Mouse (Mus musculus) thymus, postnatal 36 days (tissue): ENCODE data around the gene Ccnjl.

Source experiments
- DNase-seq, 2 experiments: peaks; one replicate each; pipeline ENCODE4 v3.0.0; 2022; ENCODE audit warnings: mixed read lengths in 2 of 2

Ccnjl gene

GRCm38 (mm10) chr11:43528683-43529499 lies at the start of gene Ccnjl:
Gene Ccnjl, plus strand, starts transcription at chr11:43528784.
- DNase-seq = peak; percentile 64 to 84

- DNase-seq = no peak
Observed at GRCm38 (mm10) chr11:43479376-43479775, 49.2 kb upstream of the Ccnjl start.

GRCm38 (mm10) chr11:43480561-43480960 lies 48.0 kb upstream of the Ccnjl start:
- DNase-seq = no peak

GRCm38 (mm10) chr11:43481672-43482522 lies 46.7 kb upstream of the Ccnjl start:
- no peak for DNase-seq

- DNase-seq = no peak
Observed at GRCm38 (mm10) chr11:43483122-43483792, 45.3 kb upstream of the Ccnjl start.

GRCm38 (mm10) chr11:43484057-43484456 lies 44.5 kb upstream of the Ccnjl start:
- DNase-seq = no peak

- DNase-seq = no peak
Observed at GRCm38 (mm10) chr11:43484652-43485051, 43.9 kb upstream of the Ccnjl start.

GRCm38 (mm10) chr11:43485855-43486254 lies 42.7 kb upstream of the Ccnjl start:
- no peak for DNase-seq

- peak; percentile 56 to 69 for DNase-seq
Observed at GRCm38 (mm10) chr11:43492663-43493062, 35.9 kb upstream of the Ccnjl start.

GRCm38 (mm10) chr11:43493815-43494409 lies 34.7 kb upstream of the Ccnjl start:
- DNase-seq = peak; percentile 59 to 66

- peak in 1 of 2 experiments; percentile 6 for DNase-seq
Observed at GRCm38 (mm10) chr11:43495037-43495436, 33.5 kb upstream of the Ccnjl start.

- no peak for DNase-seq
Observed at GRCm38 (mm10) chr11:43495532-43495931, 33.1 kb upstream of the Ccnjl start.

GRCm38 (mm10) chr11:43501256-43501655 lies 27.3 kb upstream of the Ccnjl start:
- no peak for DNase-seq

- no peak for DNase-seq
Observed at GRCm38 (mm10) chr11:43505188-43505587, 23.4 kb upstream of the Ccnjl start.

- DNase-seq = no peak
Observed at GRCm38 (mm10) chr11:43507976-43508375, 20.6 kb upstream of the Ccnjl start.

GRCm38 (mm10) chr11:43509878-43510277 lies 18.7 kb upstream of the Ccnjl start:
- no peak for DNase-seq

- DNase-seq = no peak
Observed at GRCm38 (mm10) chr11:43512661-43513190, 15.9 kb upstream of the Ccnjl start.

- DNase-seq = peak; percentile 42
Observed at GRCm38 (mm10) chr11:43516344-43517021, 12.1 kb upstream of the Ccnjl start.

- no peak for DNase-seq
Observed at GRCm38 (mm10) chr11:43517641-43518040, 10.9 kb upstream of the Ccnjl start.

- no peak for DNase-seq
Observed at GRCm38 (mm10) chr11:43518086-43518485, 10.5 kb upstream of the Ccnjl start.

GRCm38 (mm10) chr11:43518821-43519220 lies 9.8 kb upstream of the Ccnjl start:
- no peak for DNase-seq

- DNase-seq = no peak
Observed at GRCm38 (mm10) chr11:43520521-43520920, 8.1 kb upstream of the Ccnjl start.
